Mouse (Mus musculus) forebrain, embryonic 14.5 days (tissue): ENCODE measurements at regions not wholly inside any gene's neighbourhood (a gene's known extent, or its start where the extent isn't known, plus 50 kb on each side); places are given as distances from the start of the nearest gene placed in this dataset.

Experiments
- ATAC-seq: fragments of 200-750 bp; cut with Nextera tagmentation; 2 replicates; pipeline ENCODE4 v1.8.0; 2017; ENCODE audit warnings: mild to moderate bottlenecking, moderate library complexity
- DNase-seq: peaks from one replicate; pipeline ENCODE4 v3.0.0-alpha.2; 2015; ENCODE audit warnings: low spot score
- H3K27ac ChIP-seq: fragments of 300-500 bp; sonication (generic); 2 replicates; pipeline ENCODE4 v1.5.1; 2014; ENCODE audit warnings: low read depth, mild to moderate bottlenecking, control low read depth, low read length, moderate library complexity
- H3K27me3 ChIP-seq: fragments of 300-500 bp; sonication (generic); replicated peaks from 2 replicates; pipeline ENCODE4 v1.6.1; 2014; ENCODE audit warnings: low read length, control low read depth, mixed read lengths; ENCODE audit not compliant: control insufficient read depth, insufficient read depth
- H3K36me3 ChIP-seq: fragments of 300-500 bp; sonication (generic); 2 replicates; pipeline ENCODE4 v1.6.1; 2014; ENCODE audit warnings: low read length, control low read depth; ENCODE audit not compliant: control insufficient read depth, insufficient read depth
- H3K4me1 ChIP-seq: fragments of 300-500 bp; sonication (generic); 2 replicates; pipeline ENCODE4 v1.6.1; 2014; ENCODE audit warnings: antibody characterized with exemption, low read length, control low read depth; ENCODE audit not compliant: control insufficient read depth, insufficient read depth
- H3K4me2 ChIP-seq: fragments of 300-500 bp; sonication (generic); 2 replicates; pipeline ENCODE4 v1.6.1; 2014; ENCODE audit warnings: mild to moderate bottlenecking, control low read depth, low read length
- H3K4me3 ChIP-seq: fragments of 300-500 bp; sonication (generic); 2 replicates; pipeline ENCODE4 v1.5.1; 2014; ENCODE audit warnings: low read depth, low read length, control low read depth
- H3K9ac ChIP-seq: fragments of 300-500 bp; sonication (generic); 2 replicates; pipeline ENCODE4 v1.6.1; 2014; ENCODE audit warnings: mild to moderate bottlenecking, low read length, control low read depth, moderate library complexity
- H3K9me3 ChIP-seq: fragments of 300-500 bp; sonication (generic); replicated peaks from 2 replicates; pipeline ENCODE4 v1.6.1; 2016; ENCODE audit warnings: low read length, control low read depth, mixed read lengths; ENCODE audit not compliant: control insufficient read depth
- WGBS: fragments of 180-500 bp; shearing (Covaris S2); extraction: QIAGEN DNeasy Blood & Tissue Kit; methylation state at CpG from one replicate; pipeline ENCODE4 v1.1.7; 2014; 5-methylcytosine and 5-hydroxymethylcytosine counted together

DNA sequence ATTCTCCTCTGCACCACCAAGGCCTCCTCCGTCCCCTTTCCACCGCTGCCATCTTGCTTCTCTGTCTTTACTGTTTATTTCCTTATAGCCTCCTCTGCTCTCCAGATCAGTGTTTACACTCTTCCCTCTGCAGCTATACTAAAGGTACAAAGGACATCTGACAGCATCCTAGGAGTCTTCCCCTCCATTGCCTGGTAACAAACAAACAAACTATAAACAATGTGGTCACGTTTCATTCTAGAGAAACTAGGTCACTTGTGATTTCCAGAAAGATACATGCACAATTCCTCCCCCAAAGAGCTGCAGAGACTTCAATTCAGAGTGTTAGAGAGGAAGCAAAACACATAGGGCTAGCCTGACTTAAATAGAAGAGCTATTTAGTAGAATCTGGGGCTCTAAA, 83.8 kb downstream of the Fasl start:
- Histone ChIP-seq H3K4me3 (no peak overlapping the region), H3K4me2 (no peak overlapping the region), H3K36me3 (no peaks in the 10 kb centered on the region), H3K4me1 (no peaks in the 10 kb centered on the region), H3K27ac (no peak overlapping the region), H3K9me3 (no peaks in the 10 kb centered on the region), H3K27me3 (no peaks in the 10 kb centered on the region), H3K9ac (no peak overlapping the region)
- WGBS = 72% methylated on average over 3 of the region's 3 CpGs
- DNase-seq (no peak), ATAC-seq (no peak)

GRCm38 (mm10) chr1:161695886-161696285, 92.4 kb downstream of the Fasl start:
- WGBS = 24% methylated on average over 5 of the region's 5 CpGs
- Histone ChIP-seq H3K27ac (no peak overlapping the region), H3K4me2 (no peak overlapping the region)

GRCm38 (mm10) chr1:161693768-161694160, 94.5 kb downstream of the Fasl start:
- 85% methylated on average over 6 of the region's 6 CpGs for WGBS

More at GRCm38 (mm10) chr1:161695886-161696285, 92.4 kb downstream of the Fasl start:
- H3K36me3 ChIP-seq = no peaks in the 10 kb centered on the region
- DNase-seq (no peak), ATAC-seq (no peak)
- H3K4me3 ChIP-seq = no peak overlapping the region
- no peaks in the 10 kb centered on the region for H3K27me3 ChIP-seq
- H3K9me3 ChIP-seq = no peaks in the 10 kb centered on the region
- H3K4me1 ChIP-seq = no peaks in the 10 kb centered on the region
- no peak overlapping the region for H3K9ac ChIP-seq

DNA sequence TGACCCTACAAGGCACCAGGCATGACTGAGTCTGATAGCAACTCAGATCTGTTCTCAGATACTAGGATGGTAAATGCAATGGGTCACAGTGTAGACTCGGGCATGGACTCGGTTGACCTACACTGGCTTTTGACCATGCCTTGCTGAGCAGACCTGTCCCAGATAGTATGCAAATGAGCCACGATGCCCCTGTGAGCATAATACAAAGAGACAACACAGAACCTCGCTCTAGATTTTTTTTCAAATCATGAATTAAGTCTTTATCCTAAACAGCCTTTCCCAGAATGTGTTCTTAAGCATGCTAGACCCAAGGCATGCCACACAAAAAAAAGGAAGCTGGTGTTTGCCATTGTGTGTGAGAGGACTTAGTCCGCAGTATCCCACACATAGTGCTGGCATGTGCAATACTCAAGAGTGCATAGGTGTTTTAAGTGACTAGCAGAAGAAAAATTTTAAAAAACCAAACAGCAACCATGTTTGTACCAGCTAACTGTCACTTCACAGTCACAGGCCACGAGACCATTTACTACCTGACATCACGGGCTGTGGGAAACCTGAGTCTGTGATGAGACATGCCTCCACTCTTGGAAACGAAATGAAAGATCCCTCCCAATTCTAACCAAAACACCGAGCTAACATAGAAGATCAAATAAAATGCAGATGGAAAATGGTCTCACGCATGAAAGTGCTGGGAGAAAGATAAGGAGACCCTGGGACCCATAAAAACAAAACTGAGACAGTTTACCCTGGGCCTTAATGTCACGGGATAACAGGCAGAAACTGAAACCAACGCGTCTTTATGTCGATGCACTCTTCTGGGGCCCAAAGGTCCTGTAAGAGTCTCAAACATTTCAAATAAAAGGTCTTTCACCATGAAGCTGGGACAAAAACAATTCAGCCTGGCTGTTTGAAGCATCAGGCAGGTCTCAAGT, 95.2 kb downstream of the Fasl start:
- Histone ChIP-seq H3K9me3 (no peaks in the 10 kb centered on the region), H3K4me2 (no peak overlapping the region), H3K4me3 (no peak overlapping the region), H3K4me1 (no peaks in the 10 kb centered on the region), H3K27me3 (no peaks in the 10 kb centered on the region), H3K27ac (no peak overlapping the region), H3K9ac (no peak overlapping the region), H3K36me3 (no peaks in the 10 kb centered on the region)
- WGBS = 91% methylated on average over 14 of the region's 14 CpGs
- DNase-seq = no peak
- no peak for ATAC-seq

More at GRCm38 (mm10) chr1:161693768-161694160, 94.5 kb downstream of the Fasl start:
- Histone ChIP-seq H3K27ac (no peak overlapping the region), H3K4me2 (no peak overlapping the region), H3K4me3 (no peak overlapping the region), H3K9ac (no peak overlapping the region), H3K9me3 (no peaks in the 10 kb centered on the region), H3K27me3 (no peaks in the 10 kb centered on the region), H3K36me3 (no peaks in the 10 kb centered on the region), H3K4me1 (no peaks in the 10 kb centered on the region)
- no peak for ATAC-seq
- no peak for DNase-seq

DNA sequence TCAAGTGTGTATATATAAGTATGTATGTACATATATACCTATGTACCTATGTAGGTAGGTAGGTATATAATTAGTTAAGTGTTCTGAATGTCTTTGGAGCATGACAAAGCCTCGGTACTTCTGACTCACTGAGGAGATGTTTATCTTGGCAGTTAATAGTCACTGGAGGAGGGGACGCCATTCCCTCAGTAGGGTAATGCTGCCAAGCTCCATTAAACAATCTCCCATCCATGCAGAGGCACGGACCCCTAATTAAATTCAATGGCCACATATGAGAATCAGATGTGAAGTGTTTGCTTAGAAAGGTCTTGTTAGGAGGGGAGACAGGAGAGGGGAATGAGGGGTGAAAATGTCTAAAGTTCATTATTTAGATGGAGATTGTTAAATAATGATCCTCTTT, 99.3 kb downstream of the Fasl start:
- DNase-seq = peak; percentile 42

GRCm38 (mm10) chr1:161687548-161687947, 100.7 kb downstream of the Fasl start:
- DNase-seq = peak; percentile 70
- Histone ChIP-seq H3K4me1 (no peaks in the 10 kb centered on the region), H3K4me2 (no peak overlapping the region), H3K27me3 (no peaks in the 10 kb centered on the region), H3K27ac (no peak overlapping the region), H3K36me3 (no peaks in the 10 kb centered on the region), H3K9me3 (no peaks in the 10 kb centered on the region), H3K4me3 (no peak overlapping the region), H3K9ac (no peak overlapping the region)
- WGBS = 24% methylated on average over 12 of the region's 12 CpGs
- peak; percentile 57 for ATAC-seq

More for the DNA sequence above, 99.3 kb downstream of the Fasl start:
- Histone ChIP-seq H3K4me3 (no peak overlapping the region), H3K9ac (no peak overlapping the region), H3K4me2 (no peak overlapping the region), H3K9me3 (no peaks in the 10 kb centered on the region), H3K4me1 (no peaks in the 10 kb centered on the region), H3K36me3 (no peaks in the 10 kb centered on the region), H3K27me3 (no peaks in the 10 kb centered on the region), H3K27ac (no peak overlapping the region)
- peak; percentile 52; the same call in 1 of the 2 replicates for ATAC-seq
- WGBS = 14% methylated on average over 3 of the region's 3 CpGs

GRCm38 (mm10) chr1:161680558-161680957, 107.7 kb downstream of the Fasl start:
- H3K27me3 ChIP-seq = no peaks in the 10 kb centered on the region
- DNase-seq (no peak), ATAC-seq (no peak)
- WGBS = 89% methylated on average over 6 of the region's 6 CpGs
- H3K9ac ChIP-seq = no peak overlapping the region
- no peaks in the 10 kb centered on the region for H3K36me3 ChIP-seq
- H3K4me3 ChIP-seq = no peak overlapping the region
- H3K4me2 ChIP-seq = no peak overlapping the region
- no peaks in the 10 kb centered on the region for H3K9me3 ChIP-seq
- H3K27ac ChIP-seq = no peak overlapping the region
- H3K4me1 ChIP-seq = no peaks in the 10 kb centered on the region

- Histone ChIP-seq H3K36me3 (no peaks in the 10 kb centered on the region), H3K4me3 (no peak overlapping the region), H3K9ac (no peak overlapping the region), H3K27ac (no peak overlapping the region), H3K4me1 (no peaks in the 10 kb centered on the region), H3K4me2 (no peak overlapping the region), H3K27me3 (no peaks in the 10 kb centered on the region), H3K9me3 (no peaks in the 10 kb centered on the region)
- DNase-seq (no peak), ATAC-seq (no peak)
- WGBS = 90% methylated on average over 5 of the region's 5 CpGs
Measured at GRCm38 (mm10) chr1:161670937-161671336, 117.4 kb downstream of the Fasl start.

GRCm38 (mm10) chr1:161664321-161664720, 124.0 kb downstream of the Fasl start:
- Histone ChIP-seq H3K9me3 (no peaks in the 10 kb centered on the region), H3K27me3 (no peaks in the 10 kb centered on the region), H3K9ac (no peak overlapping the region), H3K4me1 (no peaks in the 10 kb centered on the region), H3K4me3 (no peak overlapping the region), H3K27ac (no peak overlapping the region), H3K4me2 (no peak overlapping the region), H3K36me3 (no peaks in the 10 kb centered on the region)
- WGBS = 64% methylated on average over 3 of the region's 3 CpGs
- ATAC-seq (no peak), DNase-seq (no peak)
